Mouse (Mus musculus) heart, embryonic 10.5 days (tissue): ENCODE measurements around the gene Ccnjl. TPM values are rescaled to one million over a fixed set of nuclear protein-coding genes. Genes with fewer than 3 reads are reported as not detected.

ENCODE experiments used
- DNase-seq: peaks from one replicate; pipeline ENCODE4 v3.0.0-alpha.2; 2017; ENCODE audit warnings: low spot score
- H3K27ac ChIP-seq: fragments of 300-500 bp; sonication (generic); 2 replicates; pipeline ENCODE4 v1.5.1; 2016; ENCODE audit warnings: mild to moderate bottlenecking
- H3K27me3 ChIP-seq: fragments of 300-500 bp; sonication (generic); 2 replicates; pipeline ENCODE4 v1.6.1; 2016; ENCODE audit warnings: mild to moderate bottlenecking; ENCODE audit not compliant: poor library complexity, insufficient read depth, severe bottlenecking
- H3K36me3 ChIP-seq: fragments of 300-500 bp; sonication (generic); 2 replicates; pipeline ENCODE4 v1.6.1; 2016; ENCODE audit warnings: mild to moderate bottlenecking, moderate library complexity
- H3K4me1 ChIP-seq: fragments of 300-500 bp; sonication (generic); 2 replicates; pipeline ENCODE4 v1.6.1; 2016; ENCODE audit warnings: mild to moderate bottlenecking
- H3K4me3 ChIP-seq: fragments of 300-500 bp; sonication (generic); 2 replicates; pipeline ENCODE4 v1.5.1; 2016; ENCODE audit warnings: mild to moderate bottlenecking, moderate library complexity
- H3K9me3 ChIP-seq: fragments of 300-500 bp; sonication (generic); 2 replicates; pipeline ENCODE4 v1.6.1; 2016; ENCODE audit warnings: mild to moderate bottlenecking, moderate library complexity
- WGBS: fragments of 180-500 bp; shearing (Covaris S2); methylation state at CpG from one replicate; pipeline ENCODE4 v1.1.7; 2016; 5-methylcytosine and 5-hydroxymethylcytosine counted together
- polyA plus RNA-seq: library from polyadenylated mRNA; unstranded; fragments of >200 nt; fragmentation: Nextera tagmentation; extraction: Ambion mirVana; gene quantifications from 2 replicates; pipeline ENCODE4 v1.2.1, GENCODE M21; 2016

Gene Ccnjl
- polyA plus RNA-seq, 1 experiment from 2014 or later = 33.2 TPM

DNA sequence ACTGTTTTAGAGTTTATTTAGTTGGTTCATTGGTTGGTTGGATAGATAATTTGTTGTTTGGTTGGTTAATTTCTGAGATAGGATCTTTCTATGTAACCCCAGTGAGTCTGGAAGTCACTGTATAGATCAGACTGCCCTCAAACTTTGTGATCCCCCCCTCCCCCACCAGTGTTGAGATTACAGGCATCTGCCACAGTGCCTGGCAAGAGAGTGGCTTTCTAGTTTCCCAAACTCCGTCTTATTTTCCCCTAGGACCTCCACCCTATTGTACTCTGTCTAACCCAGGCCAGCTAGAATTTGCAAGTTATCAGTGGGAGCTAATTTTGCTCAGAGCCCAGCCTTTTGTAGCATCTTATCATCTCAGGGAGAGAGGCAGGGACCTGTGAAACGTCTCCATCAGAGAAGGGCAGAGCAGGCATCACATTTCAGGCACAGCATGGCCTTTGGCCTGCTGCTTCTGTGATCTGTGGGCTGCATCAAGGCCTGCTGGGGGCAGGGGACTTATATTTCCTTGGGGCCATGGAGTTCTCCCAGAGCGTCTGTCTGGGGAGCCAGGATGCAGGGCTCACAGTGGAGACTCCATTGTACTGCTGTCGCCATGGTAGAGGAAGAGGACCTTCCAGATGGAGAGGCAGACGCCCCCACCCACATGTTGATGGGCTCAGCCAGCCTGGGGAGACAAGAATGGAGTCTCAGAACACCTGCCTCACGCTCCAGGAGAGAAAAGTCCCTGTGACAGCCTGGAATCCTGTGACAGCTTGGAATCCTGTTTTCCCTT is 31.1 kb downstream of the Ccnjl start:
- peaks cover 50% of the 10 kb centered on the region for H3K36me3 ChIP-seq
- DNase-seq = no peak
- H3K4me3 ChIP-seq = no peak overlapping the region
- H3K27ac ChIP-seq = peak overlapping the region; percentile 66
- H3K9me3 ChIP-seq = no peaks in the 10 kb centered on the region
- WGBS = 9% methylated on average over 6 of the region's 6 CpGs
- no peaks in the 10 kb centered on the region for H3K27me3 ChIP-seq
- H3K4me1 ChIP-seq = peaks cover 58% of the 10 kb centered on the region

DNA sequence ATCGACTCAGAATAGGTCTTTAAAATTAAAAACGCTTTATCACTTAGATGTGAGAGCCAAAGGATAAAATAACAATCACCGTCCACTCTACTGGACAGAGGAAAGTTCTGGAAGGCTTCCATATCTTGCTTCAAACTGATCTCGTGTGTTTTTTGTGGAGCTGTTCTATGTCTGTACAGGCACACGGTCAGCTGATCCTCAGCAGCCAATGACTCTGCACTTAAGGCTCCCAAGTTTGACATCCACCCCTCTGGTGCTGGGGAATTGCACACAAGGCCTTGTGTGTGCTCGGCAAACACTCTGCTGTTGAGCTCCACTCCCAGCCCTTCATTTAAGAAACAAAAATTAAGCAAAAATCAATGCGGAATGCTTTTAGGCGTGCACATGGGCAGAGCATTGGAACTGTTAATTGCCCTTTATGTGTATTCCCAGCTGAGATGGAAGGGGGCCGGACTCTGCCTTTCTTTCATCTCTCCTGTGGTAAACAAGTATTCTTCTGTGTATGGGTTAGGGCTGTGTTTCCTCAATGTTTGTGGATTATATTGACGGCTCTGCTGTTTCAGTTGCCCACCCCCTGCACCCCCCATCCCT is 35.2 kb downstream of the Ccnjl start:
- H3K27me3 ChIP-seq = no peaks in the 10 kb centered on the region
- peaks cover 85% of the 10 kb centered on the region for H3K4me1 ChIP-seq
- peaks cover 26% of the 10 kb centered on the region for H3K36me3 ChIP-seq
- no peaks in the 10 kb centered on the region for H3K9me3 ChIP-seq
- H3K27ac ChIP-seq = no peak overlapping the region
- H3K4me3 ChIP-seq = no peak overlapping the region
- DNase-seq = no peak
- WGBS = 67% methylated on average over 10 of the region's 10 CpGs

DNA sequence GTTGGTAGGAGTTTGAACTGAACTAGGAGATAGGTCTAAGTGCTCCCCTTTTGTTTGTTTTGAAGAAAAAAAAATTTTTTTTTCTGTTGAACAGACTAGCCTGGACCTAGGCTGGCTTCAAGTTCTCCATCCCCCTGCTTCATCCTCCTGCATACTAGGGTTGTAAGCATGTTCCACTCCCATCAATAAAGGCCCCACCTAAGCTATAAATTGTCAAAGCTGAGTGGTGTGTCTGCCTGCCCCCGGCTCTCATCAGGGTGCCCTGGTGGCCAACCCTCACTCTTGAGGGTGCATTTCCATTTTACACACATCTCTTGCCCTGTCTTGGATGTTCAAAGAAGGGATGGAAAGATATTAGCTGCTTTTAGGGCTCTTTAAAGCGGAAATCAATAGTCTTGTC is 36.8 kb downstream of the Ccnjl start:
- peak overlapping the region; percentile 83 for H3K27ac ChIP-seq
- no peak overlapping the region for H3K4me3 ChIP-seq
- H3K27me3 ChIP-seq = no peaks in the 10 kb centered on the region
- DNase-seq = no peak
- peaks cover 84% of the 10 kb centered on the region for H3K4me1 ChIP-seq
- 40% methylated on average over 2 of the region's 2 CpGs for WGBS
- no peaks in the 10 kb centered on the region for H3K9me3 ChIP-seq
- peaks cover 22% of the 10 kb centered on the region; the same call in 1 of the 2 replicates for H3K36me3 ChIP-seq

DNA sequence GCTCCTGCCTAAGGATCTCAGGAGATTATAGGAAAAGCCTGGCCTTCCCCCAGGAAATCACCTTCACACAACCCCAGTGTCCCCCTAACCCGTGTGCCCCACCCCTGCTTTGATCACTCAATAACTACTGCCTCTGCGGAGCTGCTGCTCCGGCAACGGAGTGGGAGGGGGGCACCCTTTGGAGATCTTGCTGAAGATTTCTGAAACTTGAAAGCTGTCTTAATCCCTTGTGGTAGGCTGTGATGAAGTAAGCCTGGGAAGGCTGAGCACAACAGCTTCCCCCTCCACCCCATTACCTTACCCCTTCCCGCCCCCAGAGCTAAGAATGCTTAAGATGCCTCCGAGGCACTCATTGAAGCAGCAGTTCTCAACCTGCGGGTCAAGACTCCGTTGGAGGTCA is 37.3 kb downstream of the Ccnjl start:
- DNase-seq = no peak
- H3K36me3 ChIP-seq = peaks cover 22% of the 10 kb centered on the region; the same call in 1 of the 2 replicates

DNA sequence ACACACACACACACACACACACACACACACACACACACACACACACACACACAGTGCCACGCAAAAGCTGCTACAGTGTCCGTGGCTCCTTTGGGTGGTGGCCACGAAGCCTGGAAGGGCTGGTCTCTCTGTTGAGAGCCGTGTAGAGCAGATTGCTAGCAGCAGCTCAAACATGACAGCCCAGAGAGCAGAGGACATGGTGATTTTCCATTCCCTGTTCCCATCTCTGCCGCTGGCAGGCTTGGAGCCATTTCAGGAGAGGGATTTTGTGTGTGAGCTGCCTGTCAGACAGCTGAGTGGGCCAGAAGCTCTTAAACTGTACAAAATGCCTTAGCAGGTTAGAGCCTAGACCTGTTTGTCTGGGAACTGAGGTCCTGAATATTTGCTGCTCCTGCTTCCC is 38.1 kb downstream of the Ccnjl start:
- Histone ChIP-seq H3K4me1 (peaks cover 87% of the 10 kb centered on the region), H3K36me3 (peaks cover 20% of the 10 kb centered on the region; the same call in 1 of the 2 replicates)

More for the DNA sequence above, 37.3 kb downstream of the Ccnjl start:
- WGBS = 10% methylated on average over 8 of the region's 8 CpGs
- H3K27ac ChIP-seq = peak overlapping the region; percentile 83
- H3K4me3 ChIP-seq = no peak overlapping the region
- no peaks in the 10 kb centered on the region for H3K9me3 ChIP-seq
- peaks cover 83% of the 10 kb centered on the region for H3K4me1 ChIP-seq
- no peaks in the 10 kb centered on the region for H3K27me3 ChIP-seq

DNA sequence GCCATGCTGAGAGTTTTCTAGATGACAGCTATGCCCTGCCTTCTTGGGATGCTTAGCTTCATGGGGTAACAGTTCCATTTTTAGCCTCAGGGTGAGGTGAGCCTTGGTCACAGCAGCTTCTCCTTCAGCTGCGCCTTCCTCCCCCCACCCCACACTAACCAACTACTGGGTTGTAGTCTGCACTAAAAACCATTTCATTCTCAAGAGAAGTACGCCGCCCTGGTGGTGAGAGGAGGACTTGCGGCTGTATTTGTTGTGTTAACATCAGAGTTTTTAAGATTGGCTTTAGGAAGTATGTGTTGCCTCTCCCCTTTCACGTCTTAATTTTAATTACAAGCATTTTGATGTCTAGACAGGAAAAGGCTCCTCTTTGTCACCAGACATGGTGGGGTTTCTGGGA is 39.7 kb downstream of the Ccnjl start:
- 0 out of 2 replicates have a peak overlapping the region, but pooled peaks have one; percentile 5 for H3K27ac ChIP-seq
- H3K27me3 ChIP-seq = no peaks in the 10 kb centered on the region
- peaks cover 16% of the 10 kb centered on the region for H3K36me3 ChIP-seq
- peaks cover 86% of the 10 kb centered on the region for H3K4me1 ChIP-seq
- no peaks in the 10 kb centered on the region for H3K9me3 ChIP-seq
- WGBS = 57% methylated on average over 5 of the region's 5 CpGs
- DNase-seq = no peak
- H3K4me3 ChIP-seq = no peak overlapping the region

More for the DNA sequence above, 38.1 kb downstream of the Ccnjl start:
- H3K27me3 ChIP-seq = no peaks in the 10 kb centered on the region
- 37% methylated on average over 5 of the region's 5 CpGs for WGBS
- no peak overlapping the region for H3K4me3 ChIP-seq
- peak overlapping the region; percentile 83 for H3K27ac ChIP-seq
- no peaks in the 10 kb centered on the region for H3K9me3 ChIP-seq
- no peak for DNase-seq

DNA sequence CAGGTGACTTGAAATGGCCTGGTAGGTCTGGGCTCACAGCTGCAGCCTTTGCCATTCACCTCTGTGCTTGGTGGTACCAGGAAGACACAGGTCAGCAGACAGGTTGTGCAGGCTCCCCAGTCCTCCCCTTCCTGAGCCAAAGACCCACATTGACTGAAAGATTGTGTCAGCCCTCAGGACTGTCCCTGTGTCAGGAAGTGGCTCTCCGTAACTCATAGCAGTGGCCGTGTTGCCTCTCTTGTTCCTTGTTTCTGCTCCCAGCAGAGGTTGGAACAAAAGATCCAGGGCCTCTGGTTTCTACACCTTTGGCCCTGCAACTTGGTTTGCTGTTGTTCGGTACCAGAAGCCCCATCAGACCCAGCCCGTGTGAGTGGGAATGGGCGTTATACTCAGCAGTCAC is 40.6 kb downstream of the Ccnjl start:
- Histone ChIP-seq H3K27ac (peak overlapping the region; percentile 76), H3K4me1 (peaks cover 77% of the 10 kb centered on the region), H3K36me3 (peaks cover 20% of the 10 kb centered on the region), H3K9me3 (no peaks in the 10 kb centered on the region), H3K27me3 (no peaks in the 10 kb centered on the region), H3K4me3 (no peak overlapping the region)
- WGBS = 77% methylated on average over 5 of the region's 5 CpGs
- no peak for DNase-seq

DNA sequence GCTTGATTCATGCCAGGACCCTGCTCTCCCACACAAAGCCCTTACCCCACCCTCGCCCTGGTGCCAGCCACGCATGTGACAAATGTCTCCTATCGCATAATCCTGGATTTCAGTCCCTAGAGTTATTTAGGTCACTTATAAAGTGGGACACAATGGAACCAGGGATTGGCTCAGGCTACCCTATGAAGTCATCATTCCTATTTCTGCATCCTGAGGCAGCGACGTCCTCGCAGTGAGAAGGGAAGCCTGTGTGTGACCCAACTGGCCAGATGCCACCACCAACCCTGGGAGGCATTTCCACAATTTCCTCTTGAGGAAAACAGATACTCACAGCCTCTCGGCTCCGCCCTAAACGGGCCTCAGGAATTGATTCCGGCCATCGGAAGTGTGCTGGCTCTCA is 41.0 kb downstream of the Ccnjl start:
- 52% methylated on average over 11 of the region's 11 CpGs for WGBS
- H3K27me3 ChIP-seq = no peaks in the 10 kb centered on the region
- no peak overlapping the region for H3K4me3 ChIP-seq
- no peak for DNase-seq
- H3K4me1 ChIP-seq = peaks cover 73% of the 10 kb centered on the region
- peaks cover 16% of the 10 kb centered on the region for H3K36me3 ChIP-seq
- peak overlapping the region; percentile 76 for H3K27ac ChIP-seq
- no peaks in the 10 kb centered on the region for H3K9me3 ChIP-seq

DNA sequence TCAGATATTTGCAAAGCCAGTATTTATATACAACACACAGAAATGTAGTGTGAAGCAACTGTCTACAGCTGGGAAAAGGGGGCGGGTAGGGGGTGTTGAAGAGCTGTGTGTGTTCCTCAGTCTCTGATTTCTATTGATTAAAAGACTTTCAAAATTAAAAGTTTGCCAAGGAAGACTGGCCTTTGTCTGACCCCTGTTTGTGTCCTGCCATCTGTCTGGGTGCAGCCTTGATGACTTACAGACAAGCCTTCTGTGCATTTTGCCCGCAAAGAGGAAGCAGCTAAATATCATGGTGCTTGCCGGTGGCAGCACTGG is 46.4 kb downstream of the Ccnjl start:
- WGBS = 19% methylated on average over 3 of the region's 3 CpGs
- Histone ChIP-seq H3K4me1 (peaks cover 53% of the 10 kb centered on the region), H3K4me3 (no peak overlapping the region), H3K27ac (peak overlapping the region; percentile 85), H3K36me3 (peaks cover 39% of the 10 kb centered on the region), H3K9me3 (no peaks in the 10 kb centered on the region), H3K27me3 (no peaks in the 10 kb centered on the region)
- no peak for DNase-seq

DNA sequence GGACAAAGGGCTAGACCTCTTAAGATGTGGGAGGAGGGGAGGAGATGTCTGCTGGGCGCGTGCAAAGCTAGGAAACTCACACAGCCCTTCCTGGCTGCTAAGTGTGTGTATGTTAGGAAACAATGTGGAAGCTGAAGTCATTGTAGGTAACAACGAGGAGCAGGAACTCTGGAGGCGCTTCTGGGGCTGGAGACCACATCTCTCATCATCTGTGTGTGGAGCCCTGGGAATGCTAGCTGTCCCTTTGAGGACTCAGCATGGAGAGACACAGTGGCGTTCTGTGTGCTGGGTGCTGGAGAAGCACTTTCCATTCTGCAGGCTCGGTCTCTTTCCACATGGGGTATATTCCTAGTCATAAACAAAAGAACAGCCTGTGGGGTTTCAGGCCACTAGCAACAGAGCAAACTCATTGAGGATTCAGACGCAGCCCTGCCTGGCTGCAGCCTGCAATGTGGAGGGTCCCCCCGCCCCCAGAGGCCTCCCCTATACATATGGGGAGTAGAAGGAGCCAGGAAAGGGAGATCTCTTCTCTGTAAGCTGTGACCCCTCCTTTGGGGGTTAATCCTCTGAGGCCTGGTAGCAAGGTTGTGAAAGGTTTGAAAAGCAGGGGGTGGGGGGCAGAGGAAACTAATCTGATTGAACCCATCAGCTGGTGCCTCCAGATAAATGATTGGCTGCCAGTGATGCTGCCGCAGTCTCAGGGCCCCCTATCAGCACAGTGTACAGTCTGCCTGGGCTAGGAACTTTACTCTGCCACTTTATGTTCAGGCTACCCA is 47.0 kb downstream of the Ccnjl start:
- no peaks in the 10 kb centered on the region for H3K27me3 ChIP-seq
- H3K4me1 ChIP-seq = peaks cover 48% of the 10 kb centered on the region
- peak overlapping the region; percentile 85 for H3K27ac ChIP-seq
- DNase-seq = no peak
- peaks cover 43% of the 10 kb centered on the region for H3K36me3 ChIP-seq
- H3K4me3 ChIP-seq = peak overlapping the region; percentile 15; the same call in 1 of the 2 replicates
- WGBS = 9% methylated on average over 9 of the region's 9 CpGs
- H3K9me3 ChIP-seq = no peaks in the 10 kb centered on the region

DNA sequence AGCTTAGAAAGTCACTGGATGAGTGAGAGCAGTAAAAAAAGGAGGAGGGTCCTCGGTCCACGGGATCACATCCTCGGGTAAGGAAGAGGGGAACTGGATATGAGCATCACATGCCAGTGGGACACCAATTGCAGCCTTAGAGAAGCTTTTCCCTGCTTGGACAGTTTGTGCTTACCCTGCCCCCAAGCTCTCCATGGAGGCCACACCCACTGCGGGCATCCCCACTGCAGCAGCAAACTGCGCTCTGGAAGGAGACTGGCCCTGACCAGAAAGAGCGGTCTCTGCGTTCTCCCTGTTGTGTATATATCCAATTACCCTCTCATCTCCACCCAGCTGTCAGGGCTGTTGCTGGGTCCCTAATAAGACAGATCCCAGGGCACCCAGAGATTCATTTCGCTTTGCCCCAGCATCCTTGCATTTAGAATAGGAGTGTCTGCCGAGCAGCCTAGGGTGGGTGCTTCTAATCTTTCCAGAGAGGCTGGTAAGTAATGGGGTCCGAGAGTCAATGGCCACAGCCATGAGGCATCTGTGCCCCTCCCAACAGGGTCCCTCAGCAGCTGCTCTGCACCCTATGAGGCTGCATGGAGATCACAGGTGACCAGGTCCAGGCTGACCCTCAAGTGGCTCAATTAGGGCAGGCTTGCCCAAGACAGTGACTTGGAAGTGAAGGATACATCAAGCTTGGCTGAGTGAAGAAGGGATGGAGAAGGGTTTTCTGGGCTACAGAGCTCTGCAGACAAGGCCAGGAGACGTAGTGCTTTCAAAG is 49.3 kb downstream of the Ccnjl start:
- Histone ChIP-seq H3K4me3 (no peak overlapping the region), H3K36me3 (peaks cover 53% of the 10 kb centered on the region), H3K27ac (no peak overlapping the region), H3K4me1 (peaks cover 28% of the 10 kb centered on the region), H3K9me3 (no peaks in the 10 kb centered on the region), H3K27me3 (no peaks in the 10 kb centered on the region)
- 54% methylated on average over 11 of the region's 11 CpGs for WGBS
- no peak for DNase-seq

DNA sequence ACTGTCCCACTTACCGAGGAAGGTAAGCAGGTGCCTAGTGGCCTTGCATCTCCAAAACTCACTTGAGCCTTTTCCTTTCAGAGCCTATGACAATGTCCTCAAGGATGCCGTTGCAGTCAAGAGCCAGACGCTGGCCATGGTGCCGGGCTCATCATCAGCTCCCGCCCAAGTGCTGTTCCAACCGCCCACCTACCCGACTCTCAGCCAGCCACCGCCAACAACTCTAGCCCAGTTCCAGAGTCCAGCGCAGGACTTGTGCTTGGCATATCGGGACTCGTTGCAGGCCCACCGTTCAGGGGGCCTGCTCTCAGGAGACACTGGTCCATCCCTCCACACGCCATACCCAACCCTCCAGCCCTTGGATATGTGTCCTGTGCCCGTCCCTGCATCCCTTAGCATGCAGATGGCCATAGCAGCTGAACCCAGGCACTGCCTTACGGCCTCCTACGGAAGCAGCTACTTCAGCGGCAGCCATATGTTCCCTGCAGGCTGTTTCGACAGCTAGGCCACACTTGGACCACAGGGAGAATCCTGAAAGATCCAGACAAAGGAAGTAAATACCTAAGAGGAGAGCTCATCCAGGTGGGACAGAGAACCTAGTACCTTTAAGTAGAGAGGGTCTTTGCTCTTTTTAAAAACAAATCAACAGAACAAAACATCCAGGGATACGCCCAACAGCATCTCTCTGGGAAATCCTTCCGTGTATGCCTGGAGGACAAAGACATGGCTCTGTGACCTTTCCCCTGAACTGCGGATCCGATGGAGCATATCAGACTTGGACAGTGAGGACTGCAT is 56.8 kb downstream of the Ccnjl start:
- DNase-seq = no peak
- WGBS = 87% methylated on average over 22 of the region's 22 CpGs
- Histone ChIP-seq H3K27ac (no peak overlapping the region; the same call in 1 of the 2 replicates), H3K36me3 (peaks cover 69% of the 10 kb centered on the region), H3K4me1 (0 out of 2 replicates have a peak, but pooled peaks cover 4% of the 10 kb centered on the region), H3K27me3 (no peaks in the 10 kb centered on the region), H3K4me3 (no peak overlapping the region), H3K9me3 (no peaks in the 10 kb centered on the region)
